Mouse (Mus musculus): ENCODE data around the gene 1700016H13Rik.

The 1700016H13Rik gene

GRCm38 (mm10) chr5:103605707-103606106 lies 50.1 kb downstream of the 1700016H13Rik start:
- no peak for DNase-seq (ENCODE audit: low spot score in 2 of 2)

- no peak for DNase-seq (ENCODE audit: low spot score in 2 of 2)
Measured at GRCm38 (mm10) chr5:103603115-103603893, 52.5 kb downstream of the 1700016H13Rik start.

- DNase-seq (ENCODE audit: low spot score in 2 of 2), result no peak
Measured at GRCm38 (mm10) chr5:103598881-103599280, 56.9 kb downstream of the 1700016H13Rik start.

- no peak for DNase-seq (ENCODE audit: low spot score in 2 of 2)
Measured at GRCm38 (mm10) chr5:103598264-103598663, 57.5 kb downstream of the 1700016H13Rik start.

All from frontal cortex, postnatal 14 days (tissue).